Mouse (Mus musculus) stomach, postnatal 0 days (tissue): ENCODE data around the gene Dad1. TPM values are rescaled to one million over a fixed set of nuclear protein-coding genes. Genes with fewer than 3 reads are reported as not detected.

ENCODE experiments used
- ATAC-seq: fragments of 200-750 bp; cut with Nextera tagmentation; 2 replicates; pipeline ENCODE4 v1.8.0; 2017; ENCODE audit not compliant: low FRiP score, low TSS enrichment
- DNase-seq: peaks from one replicate; pipeline ENCODE4 v3.0.0-alpha.2; 2016; ENCODE audit warnings: low spot score
- H3K27ac ChIP-seq: fragments of 300-500 bp; sonication (generic); replicated peaks from 2 replicates; pipeline ENCODE4 v1.5.1; 2014; ENCODE audit warnings: mild to moderate bottlenecking, control low read depth
- H3K27me3 ChIP-seq: fragments of 300-500 bp; sonication (generic); 2 replicates; pipeline ENCODE4 v1.6.1; 2014; ENCODE audit warnings: low read length; ENCODE audit not compliant: control insufficient read depth, insufficient read depth
- H3K36me3 ChIP-seq: fragments of 300-500 bp; sonication (generic); 2 replicates; pipeline ENCODE4 v1.6.1; 2014; ENCODE audit warnings: low read length, mixed read lengths; ENCODE audit not compliant: control insufficient read depth, insufficient read depth
- H3K4me1 ChIP-seq: fragments of 300-500 bp; sonication (generic); replicated peaks from 2 replicates; pipeline ENCODE4 v1.6.1; 2014; ENCODE audit warnings: antibody characterized with exemption; ENCODE audit not compliant: control insufficient read depth, insufficient read depth
- H3K4me2 ChIP-seq: fragments of 300-500 bp; sonication (generic); replicated peaks from 2 replicates; pipeline ENCODE4 v1.6.1; 2014; ENCODE audit warnings: low read depth, mild to moderate bottlenecking, control low read depth, moderate library complexity
- H3K4me3 ChIP-seq: fragments of 300-500 bp; sonication (generic); 2 replicates; pipeline ENCODE4 v1.5.1; 2014; ENCODE audit warnings: low read depth, low read length, control low read depth
- H3K9ac ChIP-seq: fragments of 300-500 bp; sonication (generic); 2 replicates; pipeline ENCODE4 v1.6.1; 2014; ENCODE audit warnings: mild to moderate bottlenecking, low read length, control low read depth, mixed read lengths
- H3K9me3 ChIP-seq: fragments of 300-500 bp; sonication (generic); 2 replicates; pipeline ENCODE4 v1.6.1; 2016; ENCODE audit warnings: low read length; ENCODE audit not compliant: control insufficient read depth
- CTCF ChIP-seq: IDR thresholded peaks from 2 replicates; pipeline ENCODE4 v1.5.1; 2016; ENCODE audit warnings: antibody characterized with exemption, low read depth, mild to moderate bottlenecking, moderate library complexity
- EP300 ChIP-seq: optimal IDR thresholded peaks from 2 replicates; pipeline ENCODE3; 2016; ENCODE audit warnings: antibody characterized with exemption
- WGBS: fragments of 180-500 bp; shearing (Covaris S2); extraction: QIAGEN DNeasy Blood & Tissue Kit; methylation state at CpG from one replicate; pipeline ENCODE4 v1.1.7; 2014; 5-methylcytosine and 5-hydroxymethylcytosine counted together
- polyA plus RNA-seq: library from polyadenylated mRNA; unstranded; fragments of >200 nt; fragmentation: Nextera tagmentation; extraction: Ambion mirVana; gene quantifications from 2 replicates; pipeline ENCODE4 v1.2.1, GENCODE M21; 2015

The Dad1 gene
- polyA plus RNA-seq, 1 experiment from 2014 or later, result 433 TPM

DNA sequence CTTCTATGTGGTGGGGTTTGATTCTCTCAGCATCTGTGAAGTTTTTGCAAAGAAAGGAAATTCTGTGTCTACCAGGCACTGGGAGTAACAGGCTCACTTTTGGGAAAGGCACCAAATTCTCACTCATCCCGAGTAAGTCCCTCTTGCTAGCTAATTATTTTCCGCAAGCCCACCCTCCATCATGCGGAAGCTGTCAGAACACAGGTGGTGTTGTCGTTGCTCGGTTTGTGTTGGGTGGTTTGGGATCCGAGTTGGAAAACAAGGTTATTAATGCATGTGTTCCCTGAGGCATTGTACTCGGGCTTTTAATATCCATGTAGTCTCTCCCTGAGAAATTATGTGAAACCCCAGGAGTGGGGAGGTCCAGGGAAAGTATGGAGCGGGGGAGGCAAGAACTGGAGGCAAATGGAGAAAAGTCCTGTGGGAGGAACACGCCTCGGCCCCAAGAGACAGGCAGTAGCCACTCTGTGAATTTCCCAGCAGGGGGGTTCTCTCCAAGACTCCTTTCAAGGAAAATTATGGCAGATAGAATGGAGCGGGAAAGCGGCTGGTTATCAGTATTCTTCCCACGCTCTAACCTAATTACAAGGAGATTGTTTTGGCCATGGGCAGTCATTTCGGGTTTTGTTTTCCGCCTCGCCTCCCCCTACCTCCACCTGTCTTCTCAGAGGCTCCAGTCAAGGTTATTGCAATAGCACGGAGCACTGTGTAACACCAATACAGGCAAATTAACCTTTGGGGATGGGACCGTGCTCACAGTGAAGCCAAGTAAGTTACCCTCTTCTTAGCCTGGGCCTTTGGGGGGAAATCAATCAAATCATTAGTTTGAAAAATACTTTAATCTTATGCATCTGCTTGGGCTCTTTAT lies 62.1 kb downstream of the Dad1 start:
- H3K9me3 ChIP-seq, result no peaks in the 10 kb centered on the region
- DNase-seq, result no peak
- no peak overlapping the region for H3K27ac ChIP-seq
- 70% methylated on average over 18 of the region's 18 CpGs for WGBS
- TF ChIP-seq CTCF (no peak), EP300 (no peak)
- H3K27me3 ChIP-seq, result no peaks in the 10 kb centered on the region; the same call in 1 of the 2 replicates
- no peaks in the 10 kb centered on the region for H3K36me3 ChIP-seq
- H3K9ac ChIP-seq, result no peak overlapping the region
- H3K4me3 ChIP-seq, result no peak overlapping the region
- H3K4me1 ChIP-seq, result no peaks in the 10 kb centered on the region
- no peak for ATAC-seq
- H3K4me2 ChIP-seq, result no peak overlapping the region

DNA sequence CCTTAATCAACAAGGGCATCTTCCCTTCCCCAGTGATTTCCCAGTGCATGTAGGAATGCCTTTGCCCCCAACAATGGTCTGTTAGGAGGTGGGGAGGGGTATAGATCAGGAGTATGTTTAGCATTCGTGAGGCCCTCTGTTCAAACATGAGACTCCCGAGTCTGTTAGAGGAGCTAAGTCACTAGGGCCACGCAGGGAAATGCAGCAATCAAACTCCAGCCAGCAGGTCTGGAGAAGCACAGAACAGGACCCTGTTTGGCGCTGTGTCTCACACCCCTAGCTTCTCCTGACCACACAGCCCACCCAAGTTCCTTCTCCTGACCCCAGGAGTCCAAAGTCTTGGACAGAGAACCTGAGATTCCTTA lies 62.9 kb downstream of the Dad1 start:
- 47% methylated on average over 4 of the region's 4 CpGs for whole genome bisulfite sequencing
- Histone ChIP-seq H3K36me3 (no peaks in the 10 kb centered on the region), H3K27me3 (no peaks in the 10 kb centered on the region; the same call in 1 of the 2 replicates), H3K4me3 (no peak overlapping the region), H3K4me2 (no peak overlapping the region), H3K4me1 (no peaks in the 10 kb centered on the region), H3K9ac (no peak overlapping the region), H3K27ac (no peak overlapping the region), H3K9me3 (no peaks in the 10 kb centered on the region)
- TF ChIP-seq CTCF, result no peak
- no peak for TF ChIP-seq EP300
- ATAC-seq (no peak), DNase-seq (no peak)

- Histone ChIP-seq H3K27ac (no peak overlapping the region), H3K4me3 (no peak overlapping the region), H3K4me1 (no peaks in the 10 kb centered on the region), H3K9ac (no peak overlapping the region), H3K27me3 (no peaks in the 10 kb centered on the region; the same call in 1 of the 2 replicates), H3K36me3 (no peaks in the 10 kb centered on the region), H3K4me2 (no peak overlapping the region), H3K9me3 (no peaks in the 10 kb centered on the region)
- ATAC-seq (no peak), DNase-seq (no peak)
- TF ChIP-seq CTCF (no peak), EP300 (no peak)
- WGBS, result 54% methylated on average over 7 of the region's 7 CpGs
Observed at GRCm38 (mm10) chr14:54190305-54191025, 63.4 kb downstream of the Dad1 start.

DNA sequence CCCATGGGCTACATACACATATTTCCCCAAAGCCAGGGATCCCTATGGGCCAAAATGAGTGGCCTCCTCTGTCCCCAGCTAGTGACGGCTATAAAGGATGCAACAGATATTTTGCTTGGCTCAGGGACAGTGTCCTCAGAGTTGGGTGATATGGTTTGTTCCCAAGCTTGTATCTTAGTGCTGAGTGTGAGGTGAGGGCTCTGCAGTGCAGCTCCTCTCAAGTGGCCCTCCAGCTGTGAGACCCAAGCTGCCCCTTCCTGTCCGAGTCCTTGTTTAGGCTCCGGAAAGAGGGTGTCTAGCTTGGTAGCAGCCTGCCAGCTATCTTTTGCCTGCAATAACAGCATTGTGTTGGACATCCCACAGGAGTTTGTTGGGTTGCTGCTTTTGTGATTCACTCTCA lies 64.6 kb downstream of the Dad1 start:
- no peak overlapping the region for H3K9ac ChIP-seq
- ATAC-seq (no peak), DNase-seq (no peak)
- H3K27ac ChIP-seq, result no peak overlapping the region
- H3K4me2 ChIP-seq, result no peak overlapping the region
- H3K27me3 ChIP-seq, result no peaks in the 10 kb centered on the region; the same call in 1 of the 2 replicates
- H3K9me3 ChIP-seq, result no peaks in the 10 kb centered on the region
- TF ChIP-seq EP300, result no peak
- TF ChIP-seq CTCF, result no peak
- H3K4me3 ChIP-seq, result no peak overlapping the region
- no peaks in the 10 kb centered on the region for H3K4me1 ChIP-seq
- 81% methylated on average over 3 of the region's 3 CpGs for WGBS
- H3K36me3 ChIP-seq, result no peaks in the 10 kb centered on the region

GRCm38 (mm10) chr14:54187211-54187610 lies 66.7 kb downstream of the Dad1 start:
- Histone ChIP-seq H3K9me3 (no peaks in the 10 kb centered on the region), H3K4me1 (no peaks in the 10 kb centered on the region), H3K27ac (no peak overlapping the region), H3K36me3 (no peaks in the 10 kb centered on the region), H3K27me3 (no peaks in the 10 kb centered on the region; the same call in 1 of the 2 replicates), H3K9ac (no peak overlapping the region), H3K4me3 (no peak overlapping the region), H3K4me2 (no peak overlapping the region)
- DNase-seq (no peak), ATAC-seq (no peak)
- 65% methylated on average over 6 of the region's 6 CpGs for WGBS
- TF ChIP-seq EP300 (no peak), CTCF (no peak)

Other genes with a start within 250 kb of the Dad1 start
- gene Abhd4, start 84 bp upstream of the Dad1 start, polyA plus RNA-seq, result 40.2 and 45.7 TPM in 2 replicates
- gene Olfr49, start 30.8 kb upstream of the Dad1 start, polyA plus RNA-seq, result 0.02 and 0.16 TPM in 2 replicates
- gene Oxa1l, start 106.7 kb upstream of the Dad1 start, polyA plus RNA-seq, result 30.5 and 31.7 TPM in 2 replicates
- gene Slc7a7, start 163.7 kb upstream of the Dad1 start, polyA plus RNA-seq, result 9.3 and 9.5 TPM in 2 replicates
- gene Mrpl52, start 172.8 kb upstream of the Dad1 start, polyA plus RNA-seq, result 312 and 339 TPM in 2 replicates
- gene Mmp14, start 177.5 kb upstream of the Dad1 start, polyA plus RNA-seq, result 63.9 and 70.4 TPM in 2 replicates
- 59.3 and 70.0 TPM in 2 replicates for gene Lrp10, start 210.0 kb upstream of the Dad1 start, polyA plus RNA-seq
- gene Rem2, start 222.0 kb upstream of the Dad1 start, polyA plus RNA-seq, result 0.47 and 0.59 TPM in 2 replicates